Mouse (Mus musculus) liver, adult 2 months (tissue): ENCODE measurements around the gene Smarcad1.

Experiments used
- CTCF ChIP-seq: fragments of 200-500 bp; IDR thresholded peaks from 2 replicates; pipeline ENCODE4 v1.5.1; 2011; ENCODE audit warnings: low read depth, low read length, control low read depth
- POLR2A ChIP-seq: fragments of 200-500 bp; IDR thresholded peaks from 2 replicates; pipeline ENCODE4 v1.6.1; 2011; ENCODE audit warnings: low read length, control low read depth; ENCODE audit not compliant: insufficient read depth; ENCODE audit errors: extremely low read depth

- TF ChIP-seq CTCF = no peak
- no peak for TF ChIP-seq POLR2A
Observed at GRCm38 (mm10) chr6:64996824-64997421, 45.5 kb upstream of the Smarcad1 start.
